7 mouse cellular contexts compared by ENCODE assay signal in the genomic region with DNA sequence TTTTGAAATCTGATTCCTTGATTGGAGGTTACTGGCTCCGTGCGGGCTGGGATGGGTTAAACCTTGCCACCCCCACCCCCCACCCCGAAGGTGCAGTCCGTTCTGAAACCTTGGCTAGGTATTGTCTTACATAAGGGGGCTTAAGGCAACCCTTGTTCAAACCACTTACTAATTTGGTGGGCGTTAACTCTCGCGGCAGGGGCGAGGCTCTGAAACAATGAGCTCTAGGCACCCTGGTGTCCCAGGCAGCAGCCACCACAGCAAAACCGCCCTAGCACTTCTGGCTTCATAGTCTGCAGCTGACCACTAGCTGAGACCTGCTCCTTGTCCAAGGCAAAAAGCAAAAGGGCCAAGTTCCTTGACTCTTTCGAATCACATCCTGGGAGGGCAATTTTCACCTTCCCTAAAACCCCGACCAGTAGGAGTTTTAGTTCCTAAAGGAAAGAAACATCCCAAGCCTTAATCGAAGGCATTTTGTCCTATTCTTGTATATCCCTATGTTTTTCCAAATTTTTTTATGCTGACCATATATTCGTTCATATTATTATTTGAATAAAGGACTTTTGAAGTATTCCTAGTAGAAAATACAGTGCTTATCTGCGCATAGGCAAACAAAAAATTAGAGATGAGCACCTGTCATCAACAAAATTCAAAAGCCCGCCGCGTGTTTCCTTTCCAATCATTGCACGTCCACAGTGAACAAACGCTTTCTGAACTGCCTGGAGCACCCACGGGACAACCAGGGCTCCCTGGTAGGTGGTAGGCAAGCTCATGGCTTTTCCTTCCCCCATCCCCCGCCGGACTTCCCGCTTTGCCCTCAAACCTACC. TPM values are rescaled to one million over a fixed set of nuclear protein-coding genes. Genes with fewer than 3 reads are reported as not detected.
DNase-seq lines count a peak whose midpoint lies in the region; ATAC-seq and TF ChIP-seq lines count a peak whose summit lies in the region.

No protein-coding gene starts in this region.

- H3K9me3 ChIP-seq in ES-Bruce4 (replicated peaks; ENCODE audit: control insufficient read depth, insufficient read depth, low read length, poor library complexity, severe bottlenecking): no peaks in the 10 kb centered on the region
- no peaks in the 10 kb centered on the region for H3K9me3 ChIP-seq in hindbrain, embryonic 16.5 days (ENCODE audit: control insufficient read depth, low read length)
- no peaks in the 10 kb centered on the region for H3K9me3 ChIP-seq in midbrain, embryonic 10.5 days (replicated peaks)

- TF ChIP-seq POLR2A in ES-Bruce4 (IDR thresholded peaks at IDR 0.05; ENCODE audit: insufficient read depth, low read length): no peak

- H3K36me3 ChIP-seq in ES-Bruce4 (ENCODE audit: control insufficient read depth, insufficient read depth, low read length, poor library complexity, severe bottlenecking): no peaks in the 10 kb centered on the region
- no peaks in the 10 kb centered on the region for H3K36me3 ChIP-seq in hindbrain, embryonic 16.5 days (ENCODE audit: control insufficient read depth, insufficient read depth, low read length)
- H3K36me3 ChIP-seq in midbrain, embryonic 10.5 days: no peaks in the 10 kb centered on the region

- peak overlapping the region; percentile 58 for H3K4me2 ChIP-seq in hindbrain, embryonic 16.5 days (ENCODE audit: low read length)

- H3K4me3 ChIP-seq in ES-Bruce4 (ENCODE audit: low read depth, low read length): peak overlapping the region; percentile 41
- H3K4me3 ChIP-seq in hindbrain, embryonic 16.5 days (ENCODE audit: low read length): peak overlapping the region; percentile 33
- peak overlapping the region; percentile 45 for H3K4me3 ChIP-seq in midbrain, embryonic 10.5 days

- H3K27ac ChIP-seq in ES-Bruce4 (ENCODE audit: insufficient read depth, low read length): no peak overlapping the region
- no peak overlapping the region for H3K27ac ChIP-seq in hindbrain, embryonic 16.5 days (ENCODE audit: low read depth, low read length)
- H3K27ac ChIP-seq in midbrain, embryonic 10.5 days (replicated peaks): no peak overlapping the region

- WGBS in hindbrain, embryonic 16.5 days: 3% methylated on average over 23 of the region's 23 CpGs
- 2% methylated on average over 23 of the region's 23 CpGs for WGBS in midbrain, embryonic 10.5 days

- peak; percentile 70 for DNase-seq in embryo, embryonic 10 days (ENCODE audit: low spot score)
- peak; percentile 22 for DNase-seq in midbrain, embryonic 10.5 days (ENCODE audit: low spot score)
- no peak for DNase-seq in frontal cortex, postnatal 14 days (ENCODE audit: low spot score in 2 of 2)
- no peak for DNase-seq in ovary, postnatal 36 days (ENCODE audit: low spot score)
- DNase-seq in thymus, postnatal 25 days: no peak

- no peaks in the 10 kb centered on the region for H3K4me1 ChIP-seq in ES-Bruce4 (ENCODE audit: control insufficient read depth, insufficient read depth, low read length)
- H3K4me1 ChIP-seq in hindbrain, embryonic 16.5 days (ENCODE audit: control insufficient read depth, insufficient read depth, low read depth, low read length): peaks cover 12% of the 10 kb centered on the region
- peaks cover 21% of the 10 kb centered on the region for H3K4me1 ChIP-seq in midbrain, embryonic 10.5 days

- H3K27me3 ChIP-seq in ES-Bruce4 (ENCODE audit: control insufficient read depth, insufficient read depth, low read length, poor library complexity, severe bottlenecking): no peaks in the 10 kb centered on the region
- peaks cover 29% of the 10 kb centered on the region for H3K27me3 ChIP-seq in hindbrain, embryonic 16.5 days (replicated peaks; ENCODE audit: control insufficient read depth, insufficient read depth, low read length)
- H3K27me3 ChIP-seq in midbrain, embryonic 10.5 days (ENCODE audit: low read depth, poor library complexity, severe bottlenecking): peaks cover 68% of the 10 kb centered on the region

- no peak for TF ChIP-seq CTCF in ES-Bruce4 (IDR thresholded peaks at IDR 0.05; ENCODE audit: low read depth, low read length)

- no peak for ATAC-seq in hindbrain, embryonic 16.5 days

- H3K9ac ChIP-seq in ES-Bruce4 (ENCODE audit: low read depth, poor library complexity, severe bottlenecking): no peak overlapping the region
- H3K9ac ChIP-seq in hindbrain, embryonic 16.5 days (ENCODE audit: low read depth, low read length): peak overlapping the region; percentile 57

- 0 out of 2 replicates have a peak, but pooled peaks have one; percentile 55 for TF ChIP-seq EP300 in ES-Bruce4 (IDR thresholded peaks at IDR 0.05; ENCODE audit: insufficient read depth, low read depth, low read length)

RNA-seq across cellular contexts. Expression of a gene that starts 1.2 kb away (rescaled TPM):
- polyA plus RNA-seq in ES-Bruce4 (2011; ENCODE audit: insufficient read depth, insufficient read length, low read depth, missing spikeins): 0.69 and 1.2 TPM in 2 replicates
- polyA plus RNA-seq in hindbrain, embryonic 16.5 days (2015; fragmentation: Nextera tagmentation; extraction: Ambion mirVana): 0.89 and 1.2 TPM in 2 replicates
- 0.14 and 0.34 TPM in 2 replicates for polyA plus RNA-seq in midbrain, embryonic 10.5 days (2016; fragmentation: Nextera tagmentation; extraction: Ambion mirVana)

RNA-seq across cellular contexts. Expression of a gene that starts 57.4 kb away (rescaled TPM):
- not detected in 2 replicates for polyA plus RNA-seq in ES-Bruce4 (2011; ENCODE audit: insufficient read depth, insufficient read length, low read depth, missing spikeins)
- polyA plus RNA-seq in hindbrain, embryonic 16.5 days (2015; fragmentation: Nextera tagmentation; extraction: Ambion mirVana): 0.09 and 0.23 TPM in 2 replicates
- polyA plus RNA-seq in midbrain, embryonic 10.5 days (2016; fragmentation: Nextera tagmentation; extraction: Ambion mirVana): 0.05 TPM in 1 of 2 replicates, not detected in the other

Comparison
In these comparisons a context has a peak if more than half of its experiments do, and no peak if none do; other contexts are left out.
1. DNase-seq: peak in embryo, embryonic 10 days (single experiment) and midbrain, embryonic 10.5 days (single experiment); none in frontal cortex, postnatal 14 days (0 of 2), ovary, postnatal 36 days (single experiment) and thymus, postnatal 25 days (single experiment).
2. Peak in every context shown above with its lines, with median percentiles within 50 percentile points of each other: H3K4me3 ChIP-seq.